Mouse (Mus musculus) ES-Bruce4 (cell line): ENCODE measurements around the gene Sptbn1. TPM values are rescaled to one million over a fixed set of nuclear protein-coding genes. Genes with fewer than 3 reads are reported as not detected.
A peak's percentile ranks its signal among the peaks of the same experiment; 100 is the strongest.

Source experiments
- H3K27ac ChIP-seq: 2 replicates; pipeline ENCODE4 v1.5.1; 2012; ENCODE audit warnings: low read length, inconsistent platforms; ENCODE audit not compliant: insufficient read depth
- H3K27me3 ChIP-seq: 2 replicates; pipeline ENCODE4 v1.6.1; 2012; ENCODE audit warnings: mild to moderate bottlenecking, low read length, inconsistent platforms; ENCODE audit not compliant: control insufficient read depth, poor library complexity, insufficient read depth, severe bottlenecking
- H3K36me3 ChIP-seq: 2 replicates; pipeline ENCODE4 v1.6.1; 2012; ENCODE audit warnings: inconsistent platforms, mild to moderate bottlenecking, low read length, moderate library complexity; ENCODE audit not compliant: control insufficient read depth, poor library complexity, insufficient read depth, severe bottlenecking
- H3K4me1 ChIP-seq: one replicate; pipeline ENCODE4 v1.8.1; 2011; ENCODE audit warnings: low read length; ENCODE audit not compliant: control insufficient read depth, insufficient read depth
- H3K4me3 ChIP-seq: 2 replicates; pipeline ENCODE4 v1.5.1; 2011; ENCODE audit warnings: low read depth, mild to moderate bottlenecking, low read length
- H3K9ac ChIP-seq: 2 replicates; pipeline ENCODE4 v1.6.1; 2012; ENCODE audit warnings: low read depth, mild to moderate bottlenecking, inconsistent platforms; ENCODE audit not compliant: poor library complexity, severe bottlenecking
- H3K9me3 ChIP-seq: replicated peaks from 2 replicates; pipeline ENCODE4 v1.6.1; 2012; ENCODE audit warnings: mild to moderate bottlenecking, low read length, inconsistent platforms; ENCODE audit not compliant: control insufficient read depth, poor library complexity, insufficient read depth, severe bottlenecking
- CTCF ChIP-seq: IDR thresholded peaks from one replicate; pipeline ENCODE4 v1.8.1; 2011; ENCODE audit warnings: low read depth, low read length
- EP300 ChIP-seq: IDR thresholded peaks from 2 replicates; pipeline ENCODE4 v1.6.1; 2011; ENCODE audit warnings: low read depth, low read length; ENCODE audit not compliant: insufficient read depth
- POLR2A ChIP-seq: IDR thresholded peaks from one replicate; pipeline ENCODE4 v1.8.1; 2011; ENCODE audit warnings: low read length; ENCODE audit not compliant: insufficient read depth
- polyA plus RNA-seq: library from polyadenylated mRNA; stranded (reverse); fragments of >200 nt; gene quantifications from 2 replicates; pipeline ENCODE4 v1.2.4, GENCODE M21; 2011; ENCODE audit warnings: low read depth; ENCODE audit not compliant: missing spikeins, insufficient read depth, insufficient read length

The Sptbn1 gene
- polyA plus RNA-seq, 1 experiment = 147 TPM

DNA sequence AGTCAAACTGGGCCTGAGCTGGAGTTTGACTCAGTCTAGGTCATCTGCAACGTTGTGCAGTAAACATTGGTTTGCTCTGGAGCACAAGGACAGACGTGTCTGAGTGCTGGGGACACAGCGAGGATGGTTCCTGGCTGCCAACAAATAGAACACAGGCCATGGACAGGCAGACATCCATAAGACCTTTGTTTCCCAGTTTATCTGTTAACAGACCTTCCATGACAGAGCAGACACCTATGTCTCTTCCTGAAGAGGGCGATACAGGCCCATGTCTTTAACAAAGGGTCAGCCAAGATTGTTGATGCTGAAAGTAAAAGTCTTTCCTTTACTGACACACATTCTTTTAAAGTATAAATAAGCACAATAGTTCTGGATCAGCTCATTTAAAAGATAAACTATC, 176.1 kb downstream of the Sptbn1 start:
- Histone ChIP-seq H3K27me3 (no peaks in the 10 kb centered on the region), H3K4me3 (no peak overlapping the region), H3K27ac (no peak overlapping the region), H3K4me1 (no peaks in the 10 kb centered on the region), H3K9ac (no peak overlapping the region), H3K9me3 (no peaks in the 10 kb centered on the region), H3K36me3 (no peaks in the 10 kb centered on the region)
- TF ChIP-seq EP300 (no peak), POLR2A (no peak), CTCF (peak; percentile 17)

DNA sequence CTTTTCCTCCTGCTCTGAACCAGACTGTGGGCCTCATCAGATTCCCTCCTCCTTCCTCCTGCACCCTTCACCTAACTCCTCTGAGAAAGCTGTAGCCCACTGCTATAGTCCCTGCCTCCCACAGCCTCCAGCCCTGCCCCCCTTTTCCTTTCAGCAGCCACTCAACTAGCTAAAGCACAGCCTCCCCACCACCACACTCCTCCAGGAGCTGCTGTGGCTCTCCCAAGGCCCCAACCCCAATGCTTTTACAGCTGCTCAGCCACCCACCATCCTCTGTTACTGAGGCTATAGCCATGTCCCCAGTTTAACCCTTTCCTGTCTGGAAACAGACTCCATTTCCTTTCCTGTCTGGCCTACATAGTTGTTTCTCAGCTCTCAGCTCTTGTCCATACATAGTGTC, 182.9 kb downstream of the Sptbn1 start:
- H3K27ac ChIP-seq = no peak overlapping the region
- no peaks in the 10 kb centered on the region for H3K36me3 ChIP-seq
- H3K9ac ChIP-seq = no peak overlapping the region
- no peaks in the 10 kb centered on the region for H3K4me1 ChIP-seq
- no peak overlapping the region for H3K4me3 ChIP-seq
- no peaks in the 10 kb centered on the region for H3K9me3 ChIP-seq
- no peaks in the 10 kb centered on the region for H3K27me3 ChIP-seq
- TF ChIP-seq CTCF (no peak), POLR2A (no peak), EP300 (no peak)

DNA sequence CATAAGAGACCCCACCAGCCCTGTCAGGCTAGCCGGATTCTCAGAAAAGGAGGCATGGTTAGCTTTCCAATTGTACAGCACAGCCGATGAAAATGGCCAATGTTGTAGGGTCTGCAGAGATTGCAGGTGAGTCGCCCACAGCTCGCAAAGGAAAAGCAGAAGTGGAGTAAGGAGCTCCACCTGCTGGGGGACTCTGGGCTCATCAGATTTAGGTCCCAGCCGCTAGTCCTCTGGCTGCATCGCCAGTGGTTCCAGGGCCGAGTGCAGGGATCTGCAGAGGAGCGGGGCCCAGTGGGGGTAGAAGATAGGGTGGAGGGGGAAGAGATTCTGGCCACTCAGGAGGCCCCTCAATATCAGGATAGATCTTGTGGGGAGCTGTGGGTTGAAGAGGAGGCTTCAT, 210.7 kb downstream of the Sptbn1 start:
- no peak overlapping the region for H3K4me3 ChIP-seq
- no peaks in the 10 kb centered on the region for H3K36me3 ChIP-seq
- no peak overlapping the region for H3K9ac ChIP-seq
- TF ChIP-seq POLR2A = no peak
- peak; percentile 45 for TF ChIP-seq CTCF
- H3K9me3 ChIP-seq = no peaks in the 10 kb centered on the region
- no peaks in the 10 kb centered on the region for H3K27me3 ChIP-seq
- H3K4me1 ChIP-seq = no peaks in the 10 kb centered on the region
- no peak overlapping the region for H3K27ac ChIP-seq

Other genes starting within 250 kb of the Sptbn1 start
- 0.70 TPM in 2 replicates for gene Eml6, start 242.1 kb downstream of the Sptbn1 start, polyA plus RNA-seq
- not detected in 2 replicates for gene 4930505A04Rik, start 203.7 kb upstream of the Sptbn1 start, polyA plus RNA-seq